Mouse (Mus musculus) megakaryocyte, embryonic 14.5 days (primary cell): ENCODE data around the gene Hoxd11.

Source experiments
- FLI1 ChIP-seq: IDR thresholded peaks from 2 replicates; pipeline ENCODE4 v1.6.1; 2012; ENCODE audit warnings: low read length, inconsistent platforms, mixed read lengths
- GATA1 ChIP-seq: IDR thresholded peaks from 3 replicates; pipeline ENCODE4 v1.6.1; 2012; ENCODE audit warnings: mixed read lengths, low read length, inconsistent platforms, borderline replicate concordance

DNA sequence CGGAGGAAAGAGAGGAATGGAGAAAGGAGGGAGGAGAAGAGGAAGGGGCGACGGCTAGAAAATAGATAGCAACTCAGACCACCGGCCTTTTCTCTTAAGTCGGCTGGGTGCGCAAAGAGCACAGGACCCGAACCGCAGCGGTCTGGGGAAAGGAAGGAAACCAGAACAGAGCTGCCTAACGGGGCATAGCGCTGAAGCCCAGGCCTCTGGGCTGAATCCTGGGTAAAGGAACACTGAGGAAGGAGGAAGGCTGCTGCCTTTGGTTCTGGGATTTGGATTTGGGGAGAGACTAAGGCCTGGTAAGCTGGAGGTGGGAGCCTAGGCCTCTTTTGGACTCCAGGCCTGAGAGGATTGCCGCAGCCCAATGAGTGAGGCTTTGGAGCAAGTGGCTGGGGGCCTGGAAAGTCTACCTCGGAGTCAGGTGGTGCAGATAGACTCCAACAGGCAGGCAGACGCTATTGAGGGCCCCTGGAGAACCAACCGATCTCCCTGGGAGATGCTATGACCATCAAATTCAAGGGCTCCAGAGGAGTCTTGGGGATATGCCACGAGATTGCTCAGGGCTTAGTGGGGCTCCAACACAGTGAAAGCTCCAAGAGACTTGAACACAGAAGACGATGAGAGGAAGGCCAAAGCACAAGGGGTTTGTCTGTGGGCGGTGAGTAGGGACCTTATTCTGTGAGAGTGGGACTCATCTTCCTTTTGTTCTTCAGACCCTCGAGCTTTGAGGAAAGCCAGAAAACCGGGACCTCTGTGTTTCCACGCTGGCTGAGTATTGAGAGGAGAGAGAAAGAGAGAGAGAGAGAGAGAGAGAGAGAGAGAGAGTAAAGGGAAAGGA lies 1.4 kb downstream of the Hoxd11 start:
- TF ChIP-seq GATA1 (no peak), FLI1 (no peak)
